Mouse (Mus musculus): ENCODE data around the gene Slc52a3. TPM values are rescaled to one million over a fixed set of nuclear protein-coding genes. Genes with fewer than 3 reads are reported as not detected.

The Slc52a3 gene
- polyA plus RNA-seq, 1 experiment from 2014 or later: 0.36 TPM

DNA sequence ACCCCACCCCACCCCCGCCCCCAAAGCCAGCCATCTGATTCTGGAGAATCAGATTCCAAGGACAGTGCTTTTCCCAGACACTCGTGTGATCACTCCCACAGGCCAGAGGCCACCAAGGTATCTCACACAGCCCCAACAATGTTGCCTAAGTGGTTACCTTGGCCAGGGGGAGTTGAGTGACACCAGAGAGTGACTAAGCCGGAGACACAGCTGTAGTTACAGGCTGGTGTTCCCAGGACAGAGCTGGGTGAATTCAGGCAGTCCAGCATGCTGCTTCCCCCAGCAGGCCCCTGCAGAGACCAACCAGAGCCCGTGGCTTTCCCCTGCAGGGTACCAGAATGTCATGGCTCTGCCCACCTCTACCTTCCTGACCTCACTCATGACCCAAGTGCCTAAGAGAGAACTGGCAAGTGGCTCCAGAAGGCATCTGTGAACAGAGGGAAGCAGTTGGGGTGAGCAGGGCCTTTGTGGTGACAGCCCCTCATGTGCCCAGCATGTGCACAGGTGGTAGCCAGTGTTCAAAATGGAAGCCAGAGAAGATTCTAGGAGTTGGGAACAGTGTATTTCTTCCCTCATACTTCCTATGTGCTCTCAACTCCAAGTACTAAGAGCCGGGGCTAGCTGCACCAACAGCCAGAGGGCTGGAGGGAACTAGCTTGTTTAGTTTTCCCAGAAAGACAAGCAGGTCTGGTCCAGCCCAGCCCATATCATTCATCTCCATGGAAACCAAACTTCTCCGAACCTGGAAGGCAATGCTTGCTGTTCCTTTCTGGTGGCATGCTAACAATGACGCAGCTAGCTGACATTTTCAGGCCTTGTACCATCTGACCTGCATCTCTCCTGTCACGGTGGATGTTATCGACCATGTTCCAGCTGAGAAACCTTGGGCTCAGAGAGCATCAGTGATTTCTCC, 34.8 kb upstream of the Slc52a3 start:
- H3K36me3 ChIP-seq (replicated peaks; ENCODE audit: control insufficient read depth, insufficient read depth, low read depth, low read length): no peaks in the 10 kb centered on the region
- no peak for ATAC-seq (replicated peaks; ENCODE audit: insufficient number of reproducible peaks, low FRiP score, low TSS enrichment, low read depth)
- WGBS: 47% methylated on average over 9 of the region's 9 CpGs
- no peak overlapping the region for H3K4me3 ChIP-seq (ENCODE audit: low read depth, low read length)
- H3K27ac ChIP-seq (replicated peaks; ENCODE audit: low read depth, low read length): no peak overlapping the region
- DNase-seq (ENCODE audit: low spot score): peak; percentile 28
- no peak overlapping the region for H3K4me2 ChIP-seq (ENCODE audit: low read depth, low read length)
- H3K27me3 ChIP-seq (ENCODE audit: control insufficient read depth, insufficient read depth, low read length): no peaks in the 10 kb centered on the region
- no peaks in the 10 kb centered on the region; the same call in 1 of the 2 replicates for H3K4me1 ChIP-seq (ENCODE audit: control insufficient read depth, insufficient read depth, low read length)
- no peak overlapping the region for H3K9ac ChIP-seq (replicated peaks; ENCODE audit: low read length)
- H3K9me3 ChIP-seq (replicated peaks; ENCODE audit: control insufficient read depth, low read length): no peaks in the 10 kb centered on the region

DNA sequence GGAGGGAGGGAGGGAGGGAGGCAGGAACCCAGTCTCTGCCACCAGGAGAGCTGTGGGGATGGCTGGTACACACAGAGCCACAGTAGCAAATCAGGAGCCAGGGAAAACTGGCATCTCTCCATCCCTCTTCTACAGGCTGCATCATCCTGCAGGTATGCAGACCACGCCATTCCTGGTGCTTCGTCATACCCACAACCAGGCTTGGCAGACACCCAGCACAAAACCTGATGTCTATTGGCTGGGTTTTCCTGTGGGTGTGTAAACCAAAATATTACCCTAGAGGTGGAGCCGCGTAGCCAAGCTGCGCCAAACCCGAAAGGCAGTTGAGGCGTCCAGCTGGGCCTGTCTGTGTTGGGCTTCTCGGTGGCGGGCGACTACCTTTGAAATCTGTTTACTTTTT, 33.8 kb upstream of the Slc52a3 start:
- Histone ChIP-seq H3K27ac (replicated peaks; ENCODE audit: low read depth, low read length) (no peak overlapping the region), H3K9me3 (replicated peaks; ENCODE audit: control insufficient read depth, low read length) (no peaks in the 10 kb centered on the region)
- 68% methylated on average over 10 of the region's 10 CpGs for WGBS

DNA sequence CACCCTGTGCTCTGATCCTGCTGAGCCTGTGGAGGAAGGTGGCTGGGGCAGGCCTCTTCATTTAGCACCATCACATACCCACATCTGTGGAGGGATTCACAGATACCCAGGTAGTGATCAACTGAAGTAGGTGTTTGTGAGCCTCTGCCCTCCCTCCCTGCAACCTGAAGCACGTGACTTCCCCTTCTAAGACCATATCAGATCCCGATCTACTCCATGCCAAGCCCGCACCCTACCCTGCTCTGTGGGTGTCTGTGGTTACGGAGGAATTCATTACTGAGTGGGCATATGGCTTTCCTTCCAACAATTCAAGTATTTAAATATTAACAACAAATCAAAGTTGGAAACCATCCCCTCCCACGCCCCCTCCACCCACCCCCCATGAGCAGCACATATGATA, 33.0 kb upstream of the Slc52a3 start:
- H3K27me3 ChIP-seq (ENCODE audit: control insufficient read depth, insufficient read depth, low read length): no peaks in the 10 kb centered on the region
- H3K36me3 ChIP-seq (replicated peaks; ENCODE audit: control insufficient read depth, insufficient read depth, low read depth, low read length): no peaks in the 10 kb centered on the region
- H3K4me3 ChIP-seq (ENCODE audit: low read depth, low read length): no peak overlapping the region
- ATAC-seq (replicated peaks; ENCODE audit: insufficient number of reproducible peaks, low FRiP score, low TSS enrichment, low read depth) (no peak), DNase-seq (ENCODE audit: low spot score) (no peak)
- no peak overlapping the region for H3K4me2 ChIP-seq (ENCODE audit: low read depth, low read length)
- H3K4me1 ChIP-seq (ENCODE audit: control insufficient read depth, insufficient read depth, low read length): no peaks in the 10 kb centered on the region; the same call in 1 of the 2 replicates
- 91% methylated on average over 5 of the region's 5 CpGs for WGBS
- H3K9ac ChIP-seq (replicated peaks; ENCODE audit: low read length): no peak overlapping the region
- H3K9me3 ChIP-seq (replicated peaks; ENCODE audit: control insufficient read depth, low read length): no peaks in the 10 kb centered on the region
- H3K27ac ChIP-seq (replicated peaks; ENCODE audit: low read depth, low read length): no peak overlapping the region

More for the DNA sequence above, 33.8 kb upstream of the Slc52a3 start:
- Histone ChIP-seq H3K27me3 (ENCODE audit: control insufficient read depth, insufficient read depth, low read length) (no peaks in the 10 kb centered on the region), H3K9ac (replicated peaks; ENCODE audit: low read length) (no peak overlapping the region), H3K36me3 (replicated peaks; ENCODE audit: control insufficient read depth, insufficient read depth, low read depth, low read length) (no peaks in the 10 kb centered on the region), H3K4me1 (ENCODE audit: control insufficient read depth, insufficient read depth, low read length) (no peaks in the 10 kb centered on the region; the same call in 1 of the 2 replicates), H3K4me3 (ENCODE audit: low read depth, low read length) (no peak overlapping the region), H3K4me2 (ENCODE audit: low read depth, low read length) (no peak overlapping the region)
- no peak for ATAC-seq (replicated peaks; ENCODE audit: insufficient number of reproducible peaks, low FRiP score, low TSS enrichment, low read depth)
- DNase-seq (ENCODE audit: low spot score): no peak

DNA sequence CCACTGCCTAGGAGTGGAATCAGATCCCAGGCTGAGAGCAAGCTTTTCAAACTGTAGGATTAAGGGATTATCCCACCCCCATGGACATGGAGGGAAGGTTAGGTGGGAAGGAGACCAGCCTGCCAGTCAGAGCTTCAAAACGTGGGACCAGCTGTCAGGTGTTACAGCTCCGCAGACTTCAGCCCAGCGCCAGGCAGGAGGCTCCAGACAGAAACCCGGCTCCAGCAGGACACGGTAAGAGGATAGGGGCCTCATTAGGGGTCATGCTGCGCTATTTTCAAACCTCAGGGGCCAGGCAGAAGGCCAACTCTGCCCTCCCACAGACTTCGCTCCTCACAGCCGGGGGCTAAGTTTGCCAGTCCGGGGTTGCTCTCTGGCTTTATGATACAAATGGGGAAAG, 32.3 kb upstream of the Slc52a3 start:
- H3K9ac ChIP-seq (replicated peaks; ENCODE audit: low read length): no peak overlapping the region
- H3K27ac ChIP-seq (replicated peaks; ENCODE audit: low read depth, low read length): no peak overlapping the region
- H3K36me3 ChIP-seq (replicated peaks; ENCODE audit: control insufficient read depth, insufficient read depth, low read depth, low read length): no peaks in the 10 kb centered on the region
- H3K27me3 ChIP-seq (ENCODE audit: control insufficient read depth, insufficient read depth, low read length): no peaks in the 10 kb centered on the region
- no peak overlapping the region for H3K4me3 ChIP-seq (ENCODE audit: low read depth, low read length)
- H3K4me1 ChIP-seq (ENCODE audit: control insufficient read depth, insufficient read depth, low read length): no peaks in the 10 kb centered on the region; the same call in 1 of the 2 replicates
- no peaks in the 10 kb centered on the region for H3K9me3 ChIP-seq (replicated peaks; ENCODE audit: control insufficient read depth, low read length)
- peak overlapping the region; percentile 19; the same call in 1 of the 2 replicates for H3K4me2 ChIP-seq (ENCODE audit: low read depth, low read length)
- ATAC-seq (replicated peaks; ENCODE audit: insufficient number of reproducible peaks, low FRiP score, low TSS enrichment, low read depth) (no peak), DNase-seq (ENCODE audit: low spot score) (peak; percentile 46)
- 3% methylated on average over 9 of the region's 9 CpGs for WGBS

DNA sequence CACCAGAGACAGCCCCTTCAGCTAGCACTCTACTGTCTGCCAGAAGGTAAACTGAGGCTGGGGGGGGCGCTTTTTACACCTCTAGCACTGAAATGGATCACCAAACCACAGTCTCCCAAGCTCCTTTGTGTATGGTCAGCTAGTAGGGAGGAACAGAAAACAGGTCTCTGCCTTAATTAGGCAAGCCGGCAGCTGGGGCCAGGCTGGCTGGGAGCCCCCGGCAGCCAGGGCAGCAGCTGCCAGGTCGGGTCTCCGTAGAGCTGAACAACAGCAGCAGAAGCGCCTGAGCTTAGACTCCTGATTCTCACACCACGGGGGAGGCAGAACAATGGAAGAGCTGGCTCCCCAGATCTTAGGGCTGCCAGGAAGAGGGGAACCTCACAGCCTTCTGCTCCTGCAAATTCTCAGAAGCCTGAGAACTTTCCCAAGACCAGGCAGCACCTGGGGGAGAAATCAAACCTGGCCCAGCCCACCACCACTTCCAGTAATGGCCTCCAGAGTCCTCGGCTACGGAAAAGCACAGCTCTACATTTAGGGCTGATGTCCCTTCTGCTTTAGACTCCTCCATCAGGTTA, 29.0 kb upstream of the Slc52a3 start:
- Histone ChIP-seq H3K4me3 (ENCODE audit: low read depth, low read length) (no peak overlapping the region), H3K36me3 (replicated peaks; ENCODE audit: control insufficient read depth, insufficient read depth, low read depth, low read length) (peaks cover 3% of the 10 kb centered on the region; the same call in 1 of the 2 replicates), H3K27me3 (ENCODE audit: control insufficient read depth, insufficient read depth, low read length) (no peaks in the 10 kb centered on the region), H3K9me3 (replicated peaks; ENCODE audit: control insufficient read depth, low read length) (no peaks in the 10 kb centered on the region), H3K9ac (replicated peaks; ENCODE audit: low read length) (no peak overlapping the region; the same call in 1 of the 2 replicates), H3K27ac (replicated peaks; ENCODE audit: low read depth, low read length) (peak overlapping the region; percentile 31; the same call in 1 of the 2 replicates), H3K4me2 (ENCODE audit: low read depth, low read length) (no peak overlapping the region), H3K4me1 (ENCODE audit: control insufficient read depth, insufficient read depth, low read length) (peaks cover 5% of the 10 kb centered on the region; the same call in 1 of the 2 replicates)
- DNase-seq (ENCODE audit: low spot score) (peak; percentile 34), ATAC-seq (replicated peaks; ENCODE audit: insufficient number of reproducible peaks, low FRiP score, low TSS enrichment, low read depth) (no peak)
- WGBS: 24% methylated on average over 9 of the region's 9 CpGs

DNA sequence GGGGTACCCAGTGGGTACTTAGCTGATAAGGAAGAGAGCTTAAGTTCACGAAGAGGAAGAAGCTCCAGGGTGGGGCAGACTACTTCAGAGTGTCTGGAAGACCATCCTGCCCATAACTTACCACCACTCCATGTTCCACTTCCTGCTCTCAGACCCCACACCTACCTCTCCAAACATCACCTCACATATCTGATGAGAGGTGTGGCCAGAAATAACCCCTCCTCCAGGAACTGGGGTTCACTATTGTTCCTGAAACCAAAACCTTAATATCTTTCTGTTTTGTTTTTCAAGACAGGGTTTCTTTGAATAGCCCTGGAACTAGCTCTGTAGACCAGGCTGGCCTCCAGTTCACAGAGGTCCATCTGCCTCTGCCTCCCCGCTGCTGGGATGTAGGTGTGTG, 28.5 kb upstream of the Slc52a3 start:
- Histone ChIP-seq H3K9me3 (replicated peaks; ENCODE audit: control insufficient read depth, low read length) (no peaks in the 10 kb centered on the region), H3K4me2 (ENCODE audit: low read depth, low read length) (0 out of 2 replicates have a peak overlapping the region, but pooled peaks have one; percentile 2), H3K27ac (replicated peaks; ENCODE audit: low read depth, low read length) (0 out of 2 replicates have a peak overlapping the region, but pooled peaks have one; percentile 31), H3K4me1 (ENCODE audit: control insufficient read depth, insufficient read depth, low read length) (peaks cover 5% of the 10 kb centered on the region; the same call in 1 of the 2 replicates), H3K9ac (replicated peaks; ENCODE audit: low read length) (no peak overlapping the region), H3K4me3 (ENCODE audit: low read depth, low read length) (no peak overlapping the region), H3K36me3 (replicated peaks; ENCODE audit: control insufficient read depth, insufficient read depth, low read depth, low read length) (peaks cover 3% of the 10 kb centered on the region; the same call in 1 of the 2 replicates), H3K27me3 (ENCODE audit: control insufficient read depth, insufficient read depth, low read length) (no peaks in the 10 kb centered on the region)
- DNase-seq (ENCODE audit: low spot score) (no peak), ATAC-seq (replicated peaks; ENCODE audit: insufficient number of reproducible peaks, low FRiP score, low TSS enrichment, low read depth) (no peak)
- 74% methylated on average over 2 of the region's 2 CpGs for WGBS

DNA sequence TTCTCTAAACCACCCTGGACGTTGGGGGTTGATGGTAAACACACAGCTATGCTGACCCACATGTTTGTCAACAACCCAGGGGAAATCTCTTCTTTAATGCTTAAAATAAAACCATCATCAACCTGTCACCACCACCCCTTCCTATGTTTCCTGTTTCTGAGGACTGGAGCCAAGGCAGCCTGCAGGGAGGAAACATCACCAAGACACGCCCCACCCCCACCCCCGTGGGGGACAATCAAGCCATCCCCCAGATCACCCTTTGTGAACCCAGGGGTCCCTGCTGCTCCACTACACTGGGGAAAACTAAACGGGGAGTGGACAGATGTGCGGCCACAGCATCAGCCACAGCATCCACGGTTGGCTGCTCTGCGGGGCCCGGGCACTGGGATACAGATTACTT, 27.9 kb upstream of the Slc52a3 start:
- no peak overlapping the region for H3K4me2 ChIP-seq (ENCODE audit: low read depth, low read length)
- no peaks in the 10 kb centered on the region for H3K9me3 ChIP-seq (replicated peaks; ENCODE audit: control insufficient read depth, low read length)
- DNase-seq (ENCODE audit: low spot score) (no peak), ATAC-seq (replicated peaks; ENCODE audit: insufficient number of reproducible peaks, low FRiP score, low TSS enrichment, low read depth) (no peak)
- no peaks in the 10 kb centered on the region for H3K27me3 ChIP-seq (ENCODE audit: control insufficient read depth, insufficient read depth, low read length)
- H3K27ac ChIP-seq (replicated peaks; ENCODE audit: low read depth, low read length): no peak overlapping the region
- no peak overlapping the region for H3K4me3 ChIP-seq (ENCODE audit: low read depth, low read length)
- peaks cover 8% of the 10 kb centered on the region; the same call in 1 of the 2 replicates for H3K4me1 ChIP-seq (ENCODE audit: control insufficient read depth, insufficient read depth, low read length)
- H3K9ac ChIP-seq (replicated peaks; ENCODE audit: low read length): no peak overlapping the region
- 80% methylated on average over 8 of the region's 8 CpGs for WGBS
- peaks cover 3% of the 10 kb centered on the region; the same call in 1 of the 2 replicates for H3K36me3 ChIP-seq (replicated peaks; ENCODE audit: control insufficient read depth, insufficient read depth, low read depth, low read length)
